Mouse (Mus musculus) neural tube, embryonic 12.5 days (tissue): ENCODE results near the gene Unc13c. TPM values are rescaled to one million over a fixed set of nuclear protein-coding genes. Genes with fewer than 3 reads are reported as not detected.

Source experiments
- ATAC-seq: fragments of 200-750 bp; cut with Nextera tagmentation; 2 replicates; pipeline ENCODE4 v1.8.0; 2017; ENCODE audit warnings: low read depth, mild to moderate bottlenecking, moderate TSS enrichment, moderate library complexity; ENCODE audit not compliant: low FRiP score
- H3K27ac ChIP-seq: fragments of 300-500 bp; sonication (generic); 2 replicates; pipeline ENCODE4 v1.5.1; 2016
- H3K27me3 ChIP-seq: fragments of 300-500 bp; sonication (generic); replicated peaks from 2 replicates; pipeline ENCODE4 v1.6.1; 2016; ENCODE audit warnings: mild to moderate bottlenecking
- H3K36me3 ChIP-seq: fragments of 300-500 bp; sonication (generic); 2 replicates; pipeline ENCODE4 v1.6.1; 2016; ENCODE audit warnings: mild to moderate bottlenecking
- H3K4me1 ChIP-seq: fragments of 300-500 bp; sonication (generic); 2 replicates; pipeline ENCODE4 v1.6.1; 2016
- H3K4me2 ChIP-seq: fragments of 300-500 bp; sonication (generic); replicated peaks from 2 replicates; pipeline ENCODE4 v1.6.1; 2016; ENCODE audit warnings: mild to moderate bottlenecking
- H3K4me3 ChIP-seq: fragments of 300-500 bp; sonication (generic); 2 replicates; pipeline ENCODE4 v1.5.1; 2016
- H3K9ac ChIP-seq: fragments of 300-500 bp; sonication (generic); 2 replicates; pipeline ENCODE4 v1.6.1; 2016; ENCODE audit warnings: mild to moderate bottlenecking
- H3K9me3 ChIP-seq: fragments of 300-500 bp; sonication (generic); 2 replicates; pipeline ENCODE4 v1.6.1; 2016; ENCODE audit warnings: mild to moderate bottlenecking
- WGBS: fragments of 180-500 bp; shearing (Covaris S2); methylation state at CpG from one replicate; pipeline ENCODE4 v1.1.7; 2016; 5-methylcytosine and 5-hydroxymethylcytosine counted together
- polyA plus RNA-seq: library from polyadenylated mRNA; unstranded; fragments of >200 nt; fragmentation: Nextera tagmentation; extraction: Ambion mirVana; gene quantifications from 2 replicates; pipeline ENCODE4 v1.2.1, GENCODE M21; 2016

Unc13c gene
- polyA plus RNA-seq, 1 experiment from 2014 or later, result 0.67 TPM

- Histone ChIP-seq H3K27ac (no peak overlapping the region), H3K9me3 (no peaks in the 10 kb centered on the region), H3K9ac (no peak overlapping the region), H3K4me1 (no peaks in the 10 kb centered on the region), H3K4me2 (no peak overlapping the region), H3K36me3 (no peaks in the 10 kb centered on the region), H3K27me3 (no peaks in the 10 kb centered on the region), H3K4me3 (no peak overlapping the region)
- no peak for ATAC-seq
- 85% methylated on average over 4 of the region's 4 CpGs for WGBS
These were observed 17.2 kb downstream of the Unc13c start for GRCm38 (mm10) chr9:73951586-73951985.

GRCm38 (mm10) chr9:73934844-73935243 lies 33.9 kb downstream of the Unc13c start:
- no peak overlapping the region for H3K4me2 ChIP-seq
- H3K9ac ChIP-seq, result no peak overlapping the region
- no peaks in the 10 kb centered on the region for H3K4me1 ChIP-seq
- ATAC-seq, result no peak
- no peak overlapping the region for H3K27ac ChIP-seq
- H3K27me3 ChIP-seq, result no peaks in the 10 kb centered on the region
- no peaks in the 10 kb centered on the region for H3K36me3 ChIP-seq
- 85% methylated on average over 4 of the region's 4 CpGs for WGBS
- no peaks in the 10 kb centered on the region for H3K9me3 ChIP-seq
- no peak overlapping the region for H3K4me3 ChIP-seq

- no peaks in the 10 kb centered on the region for H3K9me3 ChIP-seq
- WGBS, result 95% methylated on average over 9 of the region's 9 CpGs
- ATAC-seq, result no peak
These were observed 36.8 kb downstream of the Unc13c start for GRCm38 (mm10) chr9:73931988-73932387.

GRCm38 (mm10) chr9:73927276-73927675 lies 41.5 kb downstream of the Unc13c start:
- H3K4me3 ChIP-seq, result no peak overlapping the region
- WGBS, result 72% methylated on average over 2 of the region's 2 CpGs
- H3K27ac ChIP-seq, result no peak overlapping the region
- no peaks in the 10 kb centered on the region for H3K4me1 ChIP-seq
- no peak for ATAC-seq
- no peak overlapping the region for H3K9ac ChIP-seq
- H3K9me3 ChIP-seq, result no peaks in the 10 kb centered on the region
- H3K36me3 ChIP-seq, result no peaks in the 10 kb centered on the region
- H3K27me3 ChIP-seq, result no peaks in the 10 kb centered on the region
- H3K4me2 ChIP-seq, result no peak overlapping the region

More at GRCm38 (mm10) chr9:73931988-73932387, 36.8 kb downstream of the Unc13c start:
- H3K4me3 ChIP-seq, result no peak overlapping the region
- no peak overlapping the region for H3K4me2 ChIP-seq
- no peak overlapping the region for H3K9ac ChIP-seq
- no peak overlapping the region for H3K27ac ChIP-seq
- H3K27me3 ChIP-seq, result no peaks in the 10 kb centered on the region
- H3K36me3 ChIP-seq, result no peaks in the 10 kb centered on the region
- H3K4me1 ChIP-seq, result no peaks in the 10 kb centered on the region

- Histone ChIP-seq H3K4me2 (no peak overlapping the region), H3K4me3 (no peak overlapping the region), H3K36me3 (no peaks in the 10 kb centered on the region), H3K9ac (no peak overlapping the region), H3K27me3 (no peaks in the 10 kb centered on the region), H3K4me1 (no peaks in the 10 kb centered on the region), H3K9me3 (no peaks in the 10 kb centered on the region), H3K27ac (no peak overlapping the region)
- WGBS, result 87% methylated on average over 11 of the region's 11 CpGs
- ATAC-seq, result no peak
These were observed 46.2 kb downstream of the Unc13c start for GRCm38 (mm10) chr9:73922449-73923115.

GRCm38 (mm10) chr9:73905959-73906358 lies 62.8 kb downstream of the Unc13c start:
- Histone ChIP-seq H3K9me3 (peaks cover 4% of the 10 kb centered on the region; the same call in 1 of the 2 replicates), H3K27me3 (no peaks in the 10 kb centered on the region), H3K36me3 (no peaks in the 10 kb centered on the region), H3K4me2 (no peak overlapping the region), H3K4me3 (no peak overlapping the region), H3K27ac (no peak overlapping the region), H3K9ac (no peak overlapping the region), H3K4me1 (no peaks in the 10 kb centered on the region)
- no peak for ATAC-seq
- WGBS, result 79% methylated on average over 4 of the region's 4 CpGs

GRCm38 (mm10) chr9:73898516-73898915 lies 70.2 kb downstream of the Unc13c start:
- Histone ChIP-seq H3K9ac (no peak overlapping the region), H3K36me3 (no peaks in the 10 kb centered on the region), H3K4me3 (no peak overlapping the region), H3K9me3 (peaks cover 4% of the 10 kb centered on the region; the same call in 1 of the 2 replicates), H3K27ac (no peak overlapping the region), H3K4me1 (no peaks in the 10 kb centered on the region), H3K4me2 (no peak overlapping the region), H3K27me3 (no peaks in the 10 kb centered on the region)
- 90% methylated on average over 3 of the region's 3 CpGs for WGBS
- no peak for ATAC-seq

GRCm38 (mm10) chr9:73896210-73896609 lies 72.6 kb downstream of the Unc13c start:
- no peak for ATAC-seq
- Histone ChIP-seq H3K4me2 (no peak overlapping the region), H3K9me3 (peaks cover 4% of the 10 kb centered on the region; the same call in 1 of the 2 replicates), H3K27me3 (no peaks in the 10 kb centered on the region), H3K9ac (no peak overlapping the region), H3K27ac (no peak overlapping the region), H3K4me1 (no peaks in the 10 kb centered on the region), H3K4me3 (no peak overlapping the region), H3K36me3 (no peaks in the 10 kb centered on the region)
- WGBS, result 76% methylated on average over 3 of the region's 3 CpGs

- no peaks in the 10 kb centered on the region for H3K36me3 ChIP-seq
- no peaks in the 10 kb centered on the region; the same call in 1 of the 2 replicates for H3K4me1 ChIP-seq
- H3K27ac ChIP-seq, result no peak overlapping the region
- ATAC-seq, result no peak
- H3K9ac ChIP-seq, result no peak overlapping the region
- whole genome bisulfite sequencing, result 62% methylated on average over 1 of the region's 1 CpGs
- H3K4me2 ChIP-seq, result no peak overlapping the region
- no peaks in the 10 kb centered on the region for H3K27me3 ChIP-seq
- H3K9me3 ChIP-seq, result no peaks in the 10 kb centered on the region
- no peak overlapping the region for H3K4me3 ChIP-seq
These were observed 85.2 kb downstream of the Unc13c start for GRCm38 (mm10) chr9:73883587-73883986.

GRCm38 (mm10) chr9:73883143-73883542 lies 85.6 kb downstream of the Unc13c start:
- no peak overlapping the region for H3K27ac ChIP-seq
- WGBS, result 84% methylated on average over 1 of the region's 1 CpGs
- H3K27me3 ChIP-seq, result no peaks in the 10 kb centered on the region
- ATAC-seq, result no peak
- H3K4me1 ChIP-seq, result no peaks in the 10 kb centered on the region; the same call in 1 of the 2 replicates
- no peak overlapping the region for H3K4me3 ChIP-seq
- no peaks in the 10 kb centered on the region for H3K36me3 ChIP-seq
- H3K9ac ChIP-seq, result no peak overlapping the region
- no peaks in the 10 kb centered on the region for H3K9me3 ChIP-seq
- no peak overlapping the region for H3K4me2 ChIP-seq

- Histone ChIP-seq H3K9ac (no peak overlapping the region), H3K27me3 (no peaks in the 10 kb centered on the region), H3K27ac (no peak overlapping the region), H3K4me2 (no peak overlapping the region), H3K9me3 (no peaks in the 10 kb centered on the region), H3K4me1 (no peaks in the 10 kb centered on the region; the same call in 1 of the 2 replicates), H3K36me3 (no peaks in the 10 kb centered on the region), H3K4me3 (no peak overlapping the region)
- WGBS, result 82% methylated on average over 5 of the region's 5 CpGs
- ATAC-seq, result no peak
These were observed 86.3 kb downstream of the Unc13c start for GRCm38 (mm10) chr9:73882393-73882919.

GRCm38 (mm10) chr9:73867410-73868067 lies 101.2 kb downstream of the Unc13c start:
- H3K9me3 ChIP-seq, result no peaks in the 10 kb centered on the region
- WGBS, result 42% methylated on average over 2 of the region's 2 CpGs
- H3K4me2 ChIP-seq, result no peak overlapping the region
- H3K36me3 ChIP-seq, result no peaks in the 10 kb centered on the region
- no peak for ATAC-seq
- H3K9ac ChIP-seq, result no peak overlapping the region
- H3K27me3 ChIP-seq, result no peaks in the 10 kb centered on the region
- no peaks in the 10 kb centered on the region for H3K4me1 ChIP-seq
- no peak overlapping the region for H3K4me3 ChIP-seq
- no peak overlapping the region for H3K27ac ChIP-seq
